9 mouse cellular contexts compared by ENCODE assay signal in the genomic region with DNA sequence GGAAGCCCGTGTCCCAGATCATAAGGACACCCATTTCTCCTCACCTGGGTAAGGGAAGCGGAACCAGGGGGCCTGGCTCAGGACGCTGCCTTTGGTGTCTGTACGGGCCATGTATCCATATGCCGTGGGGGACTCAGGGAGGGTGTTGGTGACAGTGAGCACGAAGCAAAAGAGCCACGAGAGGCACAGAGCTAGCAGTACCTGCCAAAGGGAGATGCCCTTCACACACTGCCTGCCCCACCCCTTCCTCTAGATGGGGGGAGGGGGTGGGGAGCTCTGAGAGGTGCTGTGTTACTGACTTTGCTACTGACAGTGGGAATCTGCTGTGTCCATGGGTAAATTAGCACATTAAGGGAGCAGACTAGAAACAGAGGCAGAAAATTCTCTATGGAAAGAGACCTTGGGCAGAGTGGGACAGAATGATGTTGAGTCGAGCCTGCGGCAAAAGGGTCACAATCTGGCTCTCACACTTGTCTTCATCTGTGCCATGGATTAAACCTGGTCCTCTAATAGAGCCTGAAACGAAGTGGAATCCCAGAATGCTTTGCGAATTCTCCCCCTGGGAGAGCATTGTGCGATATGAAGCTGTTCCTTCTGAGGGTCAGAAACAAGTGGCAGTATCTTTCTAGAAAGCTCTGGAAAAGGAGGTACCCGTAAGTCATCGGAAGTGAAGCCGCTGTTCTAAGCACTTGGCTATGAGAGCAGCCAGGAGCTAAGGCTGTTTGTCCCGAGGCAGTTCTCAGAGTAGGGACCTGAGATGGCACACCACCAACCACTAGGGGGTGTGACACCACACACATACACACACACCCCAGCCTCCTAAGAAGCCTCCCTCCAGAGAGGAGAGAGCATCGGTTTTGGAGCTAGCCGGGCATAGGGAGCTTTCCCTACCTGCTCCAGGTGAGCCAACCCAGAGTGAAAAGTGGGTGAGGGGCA. TPM values are rescaled to one million over a fixed set of nuclear protein-coding genes. Genes with fewer than 3 reads are reported as not detected.
DNase-seq lines count a peak whose midpoint lies in the region; ATAC-seq and TF ChIP-seq lines count a peak whose summit lies in the region.
"Had no signal": no experiment of that assay in that cellular context is flagged by ENCODE, and none has a peak within 500 bp of the region (broad histone marks: within the 10 kb centered on the region; RNA-seq: fewer than 3 reads in every experiment).

No protein-coding gene starts in this region.

- peak; percentile 51 for TF ChIP-seq RAD21 in MEL (IDR thresholded peaks at IDR 0.05; ENCODE audit: low read depth, low read length)

- peak overlapping the region; percentile 39 for H3K4me2 ChIP-seq in embryonic facial prominence, embryonic 14.5 days (ENCODE audit: low read depth, low read length)
- peak overlapping the region; percentile 57 for H3K4me2 ChIP-seq in liver, embryonic 15.5 days
- H3K4me2 ChIP-seq in neural tube, embryonic 13.5 days, result peak overlapping the region; percentile 45

- no peaks in the 10 kb centered on the region for H3K79me2 ChIP-seq in MEL (ENCODE audit: control insufficient read depth, insufficient read depth, low read length, poor library complexity)

- TF ChIP-seq CTCF in MEL (IDR thresholded peaks at IDR 0.05 in 2 of 3, conservative IDR thresholded peaks at IDR 0.05 in 1 of 3; ENCODE audit: control insufficient read depth in 1 of 3, insufficient read depth in 1 of 3, low read depth in 2 of 3, low read length in 3 of 3, poor library complexity in 1 of 3, severe bottlenecking in 1 of 3), result peak; percentile 52 to 71 (median 71)

- no peak overlapping the region for H3K4me3 ChIP-seq in MEL (ENCODE audit: control insufficient read depth in 1 of 2, insufficient read depth in 1 of 2, low read depth in 2 of 2, low read length in 2 of 2)
- no peak overlapping the region for H3K4me3 ChIP-seq in embryonic facial prominence, embryonic 14.5 days (ENCODE audit: low read depth, low read length)
- H3K4me3 ChIP-seq in liver, embryonic 15.5 days (replicated peaks), result peak overlapping the region; percentile 18; the same call in 1 of the 2 replicates
- 0 out of 2 replicates have a peak overlapping the region, but pooled peaks have one; percentile 11 for H3K4me3 ChIP-seq in neural tube, embryonic 13.5 days

- no peak for TF ChIP-seq POLR2A in MEL (IDR thresholded peaks at IDR 0.05; ENCODE audit: control insufficient read depth in 1 of 2, insufficient read depth in 1 of 2, low read depth in 1 of 2, low read length in 2 of 2, poor library complexity in 1 of 2)

- DNase-seq in adrenal gland, adult (ENCODE audit: inconsistent age in 2 of 2, low spot score in 1 of 2), result peak; percentile 15 to 59
- DNase-seq in adrenal gland, adult 8-10 months, result no peak
- peak; percentile 65 for DNase-seq in MEL (ENCODE audit: low read depth, low spot score)
- DNase-seq in embryonic facial prominence, embryonic 14.5 days (ENCODE audit: low spot score), result peak; percentile 62
- peak; percentile 73 for DNase-seq in induced T-regulatory cell, adult 2 months (ENCODE audit: low read depth)
- no peak for DNase-seq in layer of hippocampus, postnatal 14 days (ENCODE audit: low spot score in 2 of 2)

- H3K36me3 ChIP-seq in MEL (ENCODE audit: control insufficient read depth in 1 of 2, insufficient read depth in 2 of 2, low read length in 2 of 2), result no peaks in the 10 kb centered on the region
- no peaks in the 10 kb centered on the region for H3K36me3 ChIP-seq in embryonic facial prominence, embryonic 14.5 days (ENCODE audit: control insufficient read depth, insufficient read depth, low read length)
- H3K36me3 ChIP-seq in liver, embryonic 15.5 days (replicated peaks), result no peaks in the 10 kb centered on the region
- no peaks in the 10 kb centered on the region for H3K36me3 ChIP-seq in neural tube, embryonic 13.5 days

- 56% methylated on average over 18 of the region's 18 CpGs for WGBS in embryonic facial prominence, embryonic 14.5 days
- WGBS in liver, embryonic 15.5 days (ENCODE audit: insufficient replicate concordance), result 44% methylated on average over 18 of the region's 18 CpGs
- 54% methylated on average over 18 of the region's 18 CpGs for WGBS in neural tube, embryonic 13.5 days

- H3K27me3 ChIP-seq in MEL (ENCODE audit: control insufficient read depth in 1 of 2, insufficient read depth in 2 of 2, low read length in 2 of 2), result no peaks in the 10 kb centered on the region
- H3K27me3 ChIP-seq in embryonic facial prominence, embryonic 14.5 days (replicated peaks; ENCODE audit: control insufficient read depth, insufficient read depth, low read length), result no peaks in the 10 kb centered on the region
- H3K27me3 ChIP-seq in liver, embryonic 15.5 days, result no peaks in the 10 kb centered on the region
- H3K27me3 ChIP-seq in neural tube, embryonic 13.5 days, result no peaks in the 10 kb centered on the region

- no peak overlapping the region for H3K9ac ChIP-seq in MEL (ENCODE audit: control insufficient read depth, low read depth, low read length, poor library complexity, severe bottlenecking)
- H3K9ac ChIP-seq in embryonic facial prominence, embryonic 14.5 days (ENCODE audit: low read depth, low read length), result no peak overlapping the region
- no peak overlapping the region for H3K9ac ChIP-seq in liver, embryonic 15.5 days
- no peak overlapping the region for H3K9ac ChIP-seq in neural tube, embryonic 13.5 days

- no peaks in the 10 kb centered on the region for H3K9me3 ChIP-seq in MEL (replicated peaks; ENCODE audit: insufficient read depth, low read length)
- H3K9me3 ChIP-seq in embryonic facial prominence, embryonic 14.5 days (ENCODE audit: control insufficient read depth, low read length), result no peaks in the 10 kb centered on the region
- H3K9me3 ChIP-seq in liver, embryonic 15.5 days (replicated peaks), result no peaks in the 10 kb centered on the region
- H3K9me3 ChIP-seq in neural tube, embryonic 13.5 days, result no peaks in the 10 kb centered on the region

- peak; percentile 86 for ATAC-seq in embryonic facial prominence, embryonic 14.5 days (ENCODE audit: low read depth)
- ATAC-seq in liver, embryonic 15.5 days (ENCODE audit: insufficient read depth), result peak; percentile 51; the same call in 1 of the 2 replicates
- peak; percentile 85 for ATAC-seq in neural tube, embryonic 13.5 days (ENCODE audit: low read depth)

- no peak overlapping the region for H3K27ac ChIP-seq in MEL (ENCODE audit: control insufficient read depth, low read depth, low read length)
- H3K27ac ChIP-seq in embryonic facial prominence, embryonic 14.5 days (replicated peaks; ENCODE audit: low read depth, low read length), result no peak overlapping the region
- no peak overlapping the region for H3K27ac ChIP-seq in liver, embryonic 15.5 days (replicated peaks)
- no peak overlapping the region for H3K27ac ChIP-seq in neural tube, embryonic 13.5 days (replicated peaks)
- H3K27ac ChIP-seq: macrophage had no signal

- no peaks in the 10 kb centered on the region for H3K4me1 ChIP-seq in MEL (ENCODE audit: control insufficient read depth in 1 of 2, insufficient read depth in 2 of 2, low read length in 2 of 2)
- no peaks in the 10 kb centered on the region for H3K4me1 ChIP-seq in embryonic facial prominence, embryonic 14.5 days (ENCODE audit: control insufficient read depth, insufficient read depth, low read length)
- peaks cover 6% of the 10 kb centered on the region for H3K4me1 ChIP-seq in liver, embryonic 15.5 days (replicated peaks)
- peaks cover 11% of the 10 kb centered on the region; the same call in 1 of the 2 replicates for H3K4me1 ChIP-seq in neural tube, embryonic 13.5 days (replicated peaks)

- no peak for TF ChIP-seq EP300 in MEL (IDR thresholded peaks at IDR 0.05; ENCODE audit: low read depth in 1 of 2, low read length in 2 of 2)

TF ChIP-seq in MEL, 35 proteins besides CTCF, POLR2A, EP300 and RAD21:
- TF ChIP-seq SMC3 (IDR thresholded peaks at IDR 0.05; ENCODE audit: low read depth, low read length) (peak; percentile 61), TBP (IDR thresholded peaks at IDR 0.05; ENCODE audit: low read depth, low read length) (no peak)

RNA-seq across cellular contexts. Expression of gene Slc23a4, which starts 33.0 kb away (rescaled TPM):
- total RNA-seq in adrenal gland, adult 8-10 months (2022), result under 1 TPM; 0.32 to 0.83 (median 0.54) TPM
- total RNA-seq in MEL (2012; rRNA removed), result 5.5 and 6.2 TPM in 2 replicates
- 10 to 100 TPM in 1 of 2 experiments, not detected in 1; 10.2 TPM for polyA plus RNA-seq in MEL (2012; ENCODE audit: insufficient read depth in 1 of 2, insufficient read length in 2 of 2, low read depth in 1 of 2, low replicate concordance in 2 of 2, missing spikeins in 1 of 2)
- polyA plus RNA-seq in embryonic facial prominence, embryonic 14.5 days (2014; fragmentation: Nextera tagmentation; extraction: Ambion mirVana), result 0.18 and 0.53 TPM in 2 replicates
- 0.17 and 0.18 TPM in 2 replicates for polyA plus RNA-seq in liver, embryonic 15.5 days (2015; fragmentation: Nextera tagmentation; extraction: Ambion mirVana)
- polyA plus RNA-seq in neural tube, embryonic 13.5 days (2015; fragmentation: Nextera tagmentation; extraction: Ambion mirVana), result 0.56 TPM in 2 replicates
- 1 to 10 TPM in 1 of 2 experiments, under 1 TPM in 1; 0.83 to 1.2 TPM for total RNA-seq in layer of hippocampus, postnatal 14 days (2021)

RNA-seq across cellular contexts. Expression of gene Stra8, which starts 35.2 kb away (rescaled TPM):
- not detected for total RNA-seq in adrenal gland, adult 8-10 months (2022)
- total RNA-seq in MEL (2012; rRNA removed), result not detected in 2 replicates
- not detected for polyA plus RNA-seq in MEL (2012; ENCODE audit: insufficient read depth in 1 of 2, insufficient read length in 2 of 2, low read depth in 1 of 2, low replicate concordance in 2 of 2, missing spikeins in 1 of 2)
- polyA plus RNA-seq in embryonic facial prominence, embryonic 14.5 days (2014; fragmentation: Nextera tagmentation; extraction: Ambion mirVana), result not detected in 2 replicates
- polyA plus RNA-seq in liver, embryonic 15.5 days (2015; fragmentation: Nextera tagmentation; extraction: Ambion mirVana), result not detected in 2 replicates
- not detected in 2 replicates for polyA plus RNA-seq in neural tube, embryonic 13.5 days (2015; fragmentation: Nextera tagmentation; extraction: Ambion mirVana)
- not detected for total RNA-seq in layer of hippocampus, postnatal 14 days (2021)
- polyA plus RNA-seq: macrophage had no signal

RNA-seq across cellular contexts. Expression of gene Wdr91, which starts 44.5 kb away (rescaled TPM):
- total RNA-seq in adrenal gland, adult 8-10 months (2022), result 10 to 100 TPM; 11.2 to 24.0 (median 17.3) TPM
- 11.7 and 13.7 TPM in 2 replicates for total RNA-seq in MEL (2012; rRNA removed)
- polyA plus RNA-seq in MEL (2012; ENCODE audit: insufficient read depth in 1 of 2, insufficient read length in 2 of 2, low read depth in 1 of 2, low replicate concordance in 2 of 2, missing spikeins in 1 of 2), result 10 to 100 TPM in 1 of 2 experiments, not detected in 1; 24.1 TPM
- polyA plus RNA-seq in embryonic facial prominence, embryonic 14.5 days (2014; fragmentation: Nextera tagmentation; extraction: Ambion mirVana), result 8.6 and 10.2 TPM in 2 replicates
- 10.2 and 11.0 TPM in 2 replicates for polyA plus RNA-seq in liver, embryonic 15.5 days (2015; fragmentation: Nextera tagmentation; extraction: Ambion mirVana)
- 12.8 and 13.6 TPM in 2 replicates for polyA plus RNA-seq in neural tube, embryonic 13.5 days (2015; fragmentation: Nextera tagmentation; extraction: Ambion mirVana)
- total RNA-seq in layer of hippocampus, postnatal 14 days (2021), result 10 to 100 TPM; 34.6 to 38.6 TPM

Comparison
In these comparisons a context has a peak if more than half of its experiments do, and no peak if none do; other contexts are left out.
1. DNase-seq: peak in adrenal gland, adult (2 of 2), MEL (single experiment), embryonic facial prominence, embryonic 14.5 days (single experiment) and induced T-regulatory cell, adult 2 months (single experiment); none in adrenal gland, adult 8-10 months (single experiment) and layer of hippocampus, postnatal 14 days (0 of 2).
2. H3K4me3 ChIP-seq: peak in liver, embryonic 15.5 days (single experiment) and neural tube, embryonic 13.5 days (single experiment); none in MEL (0 of 2) and embryonic facial prominence, embryonic 14.5 days (single experiment).
3. Peak in every context shown above with its lines, with median percentiles within 50 percentile points of each other: ATAC-seq and H3K4me2 ChIP-seq.